Mouse (Mus musculus): ENCODE results near the gene Epb41l3. TPM values are rescaled to one million over a fixed set of nuclear protein-coding genes. Genes with fewer than 3 reads are reported as not detected.

The Epb41l3 gene
- polyA plus RNA-seq, 1 experiment from 2014 or later: 8.5 TPM

GRCm38 (mm10) chr17:69216120-69216519 lies 140.6 kb downstream of the Epb41l3 start:
- Histone ChIP-seq H3K4me1 (ENCODE audit: control insufficient read depth, low read depth, low read length) (no peaks in the 10 kb centered on the region), H3K27me3 (ENCODE audit: control insufficient read depth, insufficient read depth, low read depth, low read length) (no peaks in the 10 kb centered on the region), H3K9ac (ENCODE audit: low read depth, low read length) (no peak overlapping the region), H3K9me3 (replicated peaks; ENCODE audit: control insufficient read depth, low read length) (no peaks in the 10 kb centered on the region), H3K27ac (ENCODE audit: low read length) (no peak overlapping the region), H3K4me3 (ENCODE audit: low read depth, low read length) (no peak overlapping the region), H3K4me2 (ENCODE audit: low read depth, low read length) (no peak overlapping the region), H3K36me3 (ENCODE audit: control insufficient read depth, insufficient read depth) (no peaks in the 10 kb centered on the region)
- 59% methylated on average over 3 of the region's 3 CpGs for WGBS (ENCODE audit: insufficient replicate concordance)
- ATAC-seq (ENCODE audit: low read depth): no peak

- H3K27me3 ChIP-seq (ENCODE audit: control insufficient read depth, insufficient read depth, low read depth, low read length): no peaks in the 10 kb centered on the region
- no peak overlapping the region for H3K27ac ChIP-seq (ENCODE audit: low read length)
- no peak for ATAC-seq (ENCODE audit: low read depth)
- no peaks in the 10 kb centered on the region for H3K4me1 ChIP-seq (ENCODE audit: control insufficient read depth, low read depth, low read length)
- H3K9ac ChIP-seq (ENCODE audit: low read depth, low read length): no peak overlapping the region
- no peaks in the 10 kb centered on the region for H3K36me3 ChIP-seq (ENCODE audit: control insufficient read depth, insufficient read depth)
- no peaks in the 10 kb centered on the region for H3K9me3 ChIP-seq (replicated peaks; ENCODE audit: control insufficient read depth, low read length)
- 71% methylated on average over 7 of the region's 7 CpGs for WGBS (ENCODE audit: insufficient replicate concordance)
- H3K4me3 ChIP-seq (ENCODE audit: low read depth, low read length): no peak overlapping the region
- no peak overlapping the region for H3K4me2 ChIP-seq (ENCODE audit: low read depth, low read length)
Observed at GRCm38 (mm10) chr17:69220849-69221248, 145.4 kb downstream of the Epb41l3 start.

GRCm38 (mm10) chr17:69221377-69221776 lies 145.9 kb downstream of the Epb41l3 start:
- Histone ChIP-seq H3K27me3 (ENCODE audit: control insufficient read depth, insufficient read depth, low read depth, low read length) (no peaks in the 10 kb centered on the region), H3K4me1 (ENCODE audit: control insufficient read depth, low read depth, low read length) (no peaks in the 10 kb centered on the region), H3K4me3 (ENCODE audit: low read depth, low read length) (no peak overlapping the region), H3K9me3 (replicated peaks; ENCODE audit: control insufficient read depth, low read length) (no peaks in the 10 kb centered on the region), H3K4me2 (ENCODE audit: low read depth, low read length) (no peak overlapping the region), H3K9ac (ENCODE audit: low read depth, low read length) (no peak overlapping the region), H3K36me3 (ENCODE audit: control insufficient read depth, insufficient read depth) (no peaks in the 10 kb centered on the region), H3K27ac (ENCODE audit: low read length) (no peak overlapping the region)
- 55% methylated on average over 6 of the region's 6 CpGs for WGBS (ENCODE audit: insufficient replicate concordance)
- ATAC-seq (ENCODE audit: low read depth): no peak

GRCm38 (mm10) chr17:69221966-69222692 lies 146.6 kb downstream of the Epb41l3 start:
- Histone ChIP-seq H3K9me3 (replicated peaks; ENCODE audit: control insufficient read depth, low read length) (no peaks in the 10 kb centered on the region), H3K36me3 (ENCODE audit: control insufficient read depth, insufficient read depth) (no peaks in the 10 kb centered on the region), H3K9ac (ENCODE audit: low read depth, low read length) (no peak overlapping the region), H3K4me2 (ENCODE audit: low read depth, low read length) (no peak overlapping the region), H3K4me1 (ENCODE audit: control insufficient read depth, low read depth, low read length) (no peaks in the 10 kb centered on the region), H3K27me3 (ENCODE audit: control insufficient read depth, insufficient read depth, low read depth, low read length) (no peaks in the 10 kb centered on the region), H3K27ac (ENCODE audit: low read length) (no peak overlapping the region), H3K4me3 (ENCODE audit: low read depth, low read length) (no peak overlapping the region)
- ATAC-seq (ENCODE audit: low read depth): no peak
- 43% methylated on average over 10 of the region's 10 CpGs for WGBS (ENCODE audit: insufficient replicate concordance)

- Histone ChIP-seq H3K9me3 (replicated peaks; ENCODE audit: control insufficient read depth, low read length) (no peaks in the 10 kb centered on the region), H3K36me3 (ENCODE audit: control insufficient read depth, insufficient read depth) (no peaks in the 10 kb centered on the region), H3K9ac (ENCODE audit: low read depth, low read length) (no peak overlapping the region), H3K27ac (ENCODE audit: low read length) (no peak overlapping the region), H3K4me2 (ENCODE audit: low read depth, low read length) (no peak overlapping the region), H3K27me3 (ENCODE audit: control insufficient read depth, insufficient read depth, low read depth, low read length) (no peaks in the 10 kb centered on the region), H3K4me1 (ENCODE audit: control insufficient read depth, low read depth, low read length) (no peaks in the 10 kb centered on the region), H3K4me3 (ENCODE audit: low read depth, low read length) (no peak overlapping the region)
- ATAC-seq (ENCODE audit: low read depth): no peak
- 60% methylated on average over 7 of the region's 7 CpGs for WGBS (ENCODE audit: insufficient replicate concordance)
Observed at GRCm38 (mm10) chr17:69225996-69226395, 150.5 kb downstream of the Epb41l3 start.

- Histone ChIP-seq H3K9ac (ENCODE audit: low read depth, low read length) (no peak overlapping the region), H3K27ac (ENCODE audit: low read length) (no peak overlapping the region), H3K27me3 (ENCODE audit: control insufficient read depth, insufficient read depth, low read depth, low read length) (no peaks in the 10 kb centered on the region), H3K4me3 (ENCODE audit: low read depth, low read length) (no peak overlapping the region), H3K4me2 (ENCODE audit: low read depth, low read length) (no peak overlapping the region), H3K4me1 (ENCODE audit: control insufficient read depth, low read depth, low read length) (no peaks in the 10 kb centered on the region), H3K9me3 (replicated peaks; ENCODE audit: control insufficient read depth, low read length) (no peaks in the 10 kb centered on the region), H3K36me3 (ENCODE audit: control insufficient read depth, insufficient read depth) (no peaks in the 10 kb centered on the region)
- ATAC-seq (ENCODE audit: low read depth): no peak
- 61% methylated on average over 9 of the region's 9 CpGs for WGBS (ENCODE audit: insufficient replicate concordance)
Observed at GRCm38 (mm10) chr17:69227426-69228014, 152.0 kb downstream of the Epb41l3 start.

GRCm38 (mm10) chr17:69229451-69229850 lies 154.0 kb downstream of the Epb41l3 start:
- no peaks in the 10 kb centered on the region for H3K9me3 ChIP-seq (replicated peaks; ENCODE audit: control insufficient read depth, low read length)
- WGBS (ENCODE audit: insufficient replicate concordance): 62% methylated on average over 5 of the region's 5 CpGs
- no peak overlapping the region for H3K9ac ChIP-seq (ENCODE audit: low read depth, low read length)
- H3K36me3 ChIP-seq (ENCODE audit: control insufficient read depth, insufficient read depth): no peaks in the 10 kb centered on the region
- H3K27ac ChIP-seq (ENCODE audit: low read length): no peak overlapping the region
- no peak overlapping the region for H3K4me2 ChIP-seq (ENCODE audit: low read depth, low read length)
- H3K4me3 ChIP-seq (ENCODE audit: low read depth, low read length): no peak overlapping the region
- no peak for ATAC-seq (ENCODE audit: low read depth)
- H3K4me1 ChIP-seq (ENCODE audit: control insufficient read depth, low read depth, low read length): no peaks in the 10 kb centered on the region
- no peaks in the 10 kb centered on the region for H3K27me3 ChIP-seq (ENCODE audit: control insufficient read depth, insufficient read depth, low read depth, low read length)

GRCm38 (mm10) chr17:69230131-69230621 lies 154.7 kb downstream of the Epb41l3 start:
- no peaks in the 10 kb centered on the region for H3K27me3 ChIP-seq (ENCODE audit: control insufficient read depth, insufficient read depth, low read depth, low read length)
- H3K4me2 ChIP-seq (ENCODE audit: low read depth, low read length): no peak overlapping the region
- ATAC-seq (ENCODE audit: low read depth): no peak
- no peak overlapping the region for H3K4me3 ChIP-seq (ENCODE audit: low read depth, low read length)
- 44% methylated on average over 6 of the region's 6 CpGs for WGBS (ENCODE audit: insufficient replicate concordance)
- no peaks in the 10 kb centered on the region for H3K9me3 ChIP-seq (replicated peaks; ENCODE audit: control insufficient read depth, low read length)
- no peaks in the 10 kb centered on the region for H3K4me1 ChIP-seq (ENCODE audit: control insufficient read depth, low read depth, low read length)
- no peaks in the 10 kb centered on the region for H3K36me3 ChIP-seq (ENCODE audit: control insufficient read depth, insufficient read depth)
- H3K9ac ChIP-seq (ENCODE audit: low read depth, low read length): no peak overlapping the region
- H3K27ac ChIP-seq (ENCODE audit: low read length): no peak overlapping the region

- Histone ChIP-seq H3K27me3 (ENCODE audit: control insufficient read depth, insufficient read depth, low read depth, low read length) (no peaks in the 10 kb centered on the region), H3K4me2 (ENCODE audit: low read depth, low read length) (no peak overlapping the region), H3K9ac (ENCODE audit: low read depth, low read length) (no peak overlapping the region), H3K4me1 (ENCODE audit: control insufficient read depth, low read depth, low read length) (no peaks in the 10 kb centered on the region), H3K27ac (ENCODE audit: low read length) (no peak overlapping the region), H3K36me3 (ENCODE audit: control insufficient read depth, insufficient read depth) (no peaks in the 10 kb centered on the region), H3K9me3 (replicated peaks; ENCODE audit: control insufficient read depth, low read length) (no peaks in the 10 kb centered on the region), H3K4me3 (ENCODE audit: low read depth, low read length) (no peak overlapping the region)
- ATAC-seq (ENCODE audit: low read depth): no peak
- WGBS (ENCODE audit: insufficient replicate concordance): 59% methylated on average over 5 of the region's 5 CpGs
Observed at GRCm38 (mm10) chr17:69231360-69231759, 155.9 kb downstream of the Epb41l3 start.
